Mouse (Mus musculus) left cerebral cortex, adult 2 months (tissue): ENCODE measurements around the gene Gpn2. TPM values are rescaled to one million over a fixed set of nuclear protein-coding genes. Genes with fewer than 3 reads are reported as not detected.

Experiments used
- DNase-seq, 2 experiments: peaks; one replicate each; pipeline ENCODE4 v3.0.0; 2021 to 2022; ENCODE audit warnings: low spot score in 2 of 2, mixed read lengths in 1 of 2; ENCODE audit errors: extremely low spot score in 1 of 2
- H3K27ac ChIP-seq: fragments of 200-600 bp; 2 replicates; pipeline ENCODE4 v1.8.1; 2022
- H3K4me3 ChIP-seq: fragments of 200-600 bp; 2 replicates; pipeline ENCODE4 v1.8.1; 2022
- CTCF ChIP-seq: fragments of 200-600 bp; IDR thresholded peaks from 2 replicates; pipeline ENCODE4 v1.8.1; 2022; ENCODE audit warnings: antibody characterized with exemption, mild to moderate bottlenecking, moderate library complexity
- intact Hi-C: fragments of 180-260 bp; cut with DNase I; formaldehyde crosslinking; loops from one replicate; pipeline ENCODE4 v1.15.1; 2025
- microRNA-seq, 2 experiments: library from miRNA; unstranded; fragments of <30 nt; microRNA quantifications; one replicate each; pipeline ENCODE4 v1.2.0; 2021
- total RNA-seq, 2 experiments: library from RNA; stranded (reverse); gene quantifications; 2 replicates each; pipeline ENCODE4 v1.2.3; 2021

Gpn2 gene
- total RNA-seq, 2 experiments from 2014 or later: 9.4 to 12.3 TPM

DNA sequence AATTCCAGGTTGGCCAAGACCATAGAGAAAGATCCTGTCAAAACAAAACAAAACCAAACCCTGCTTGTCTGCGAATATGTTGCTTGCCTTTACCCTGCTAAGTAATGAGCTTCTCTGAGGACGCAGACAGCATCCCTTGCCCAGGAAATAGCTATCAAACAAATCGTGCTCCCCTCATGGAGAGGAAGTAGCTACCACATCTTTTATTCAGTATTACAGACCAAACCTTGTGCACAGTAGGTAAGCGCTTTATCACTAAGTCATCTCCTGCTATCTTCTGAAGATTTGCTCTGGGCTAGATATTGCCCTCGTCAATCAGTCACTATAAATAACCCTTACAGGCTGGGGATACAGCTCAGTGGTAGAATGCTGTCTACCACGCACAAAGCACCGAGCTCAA is 45.0 kb downstream of the Gpn2 start:
- H3K4me3 ChIP-seq: no peak overlapping the region
- no peak for TF ChIP-seq CTCF
- DNase-seq: no peak
- intact Hi-C loops: no loop called here
- no peak overlapping the region for H3K27ac ChIP-seq

DNA sequence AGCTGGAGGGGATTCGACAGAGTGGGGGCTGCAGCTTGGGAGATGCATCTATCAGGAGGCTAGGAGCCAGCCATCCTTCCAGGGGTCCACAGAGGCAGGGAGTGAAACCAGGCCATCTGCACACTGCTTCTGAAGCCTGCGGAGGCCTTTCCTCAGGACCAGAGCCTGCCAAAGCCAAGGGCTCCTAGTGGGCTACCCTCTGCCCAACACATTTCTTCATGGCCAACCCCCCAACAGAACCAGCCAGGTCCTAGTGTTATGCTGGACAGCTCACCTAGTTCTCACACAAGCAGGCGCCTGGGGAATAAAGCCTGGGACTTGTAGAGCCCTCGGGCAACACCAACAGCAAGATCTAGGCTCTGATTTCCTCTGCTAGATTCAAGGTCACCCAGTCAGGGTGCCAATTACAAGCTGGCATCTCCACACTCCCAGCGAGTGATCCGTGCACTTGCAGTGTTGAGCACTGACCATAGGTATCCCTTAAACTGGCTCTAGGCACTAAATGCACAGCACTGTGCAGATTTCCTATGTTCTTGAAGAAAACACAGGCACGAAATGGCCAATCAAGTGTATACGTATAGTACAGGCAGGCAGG is 46.3 kb downstream of the Gpn2 start:
- DNase-seq: no peak
- H3K27ac ChIP-seq: no peak overlapping the region
- no peak for TF ChIP-seq CTCF
- intact Hi-C loops: no loop called here
- no peak overlapping the region for H3K4me3 ChIP-seq

DNA sequence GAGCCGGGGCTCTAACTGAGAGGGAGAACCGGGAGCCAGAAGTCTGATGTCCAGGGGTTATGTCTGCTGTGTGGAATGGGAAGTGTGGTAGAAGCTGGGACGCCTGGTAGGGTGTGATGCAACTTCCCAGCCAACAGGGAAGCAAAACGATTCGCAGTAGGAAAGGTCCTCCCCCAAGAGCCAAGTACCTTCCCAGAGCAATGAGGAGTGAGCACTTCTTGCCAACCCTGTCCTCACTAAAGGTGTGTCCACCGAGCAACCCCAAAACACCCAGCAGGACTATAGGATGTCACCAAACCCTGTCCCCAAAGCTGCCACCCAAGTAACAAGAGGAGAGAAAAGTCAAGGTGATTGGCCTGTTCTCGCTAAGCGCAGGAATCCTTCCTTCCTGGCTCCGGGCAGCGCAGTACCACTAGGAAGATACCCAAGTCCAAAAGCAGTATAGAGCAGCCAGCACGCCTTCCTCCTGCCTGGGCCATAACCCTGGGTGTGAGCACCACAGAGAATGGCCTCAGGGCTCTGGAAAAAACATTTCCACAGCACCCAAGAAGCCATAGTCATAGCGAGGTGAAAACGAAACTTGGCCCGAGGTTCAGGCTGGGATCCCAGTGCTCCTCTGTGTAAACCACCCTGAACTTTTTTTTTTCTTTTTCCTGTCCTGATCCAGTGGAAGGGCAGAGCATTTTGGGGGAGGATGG is 47.1 kb downstream of the Gpn2 start:
- no peak for TF ChIP-seq CTCF
- Histone ChIP-seq H3K4me3 (no peak overlapping the region), H3K27ac (no peak overlapping the region)
- intact Hi-C loops: no loop called here
- DNase-seq: no peak

DNA sequence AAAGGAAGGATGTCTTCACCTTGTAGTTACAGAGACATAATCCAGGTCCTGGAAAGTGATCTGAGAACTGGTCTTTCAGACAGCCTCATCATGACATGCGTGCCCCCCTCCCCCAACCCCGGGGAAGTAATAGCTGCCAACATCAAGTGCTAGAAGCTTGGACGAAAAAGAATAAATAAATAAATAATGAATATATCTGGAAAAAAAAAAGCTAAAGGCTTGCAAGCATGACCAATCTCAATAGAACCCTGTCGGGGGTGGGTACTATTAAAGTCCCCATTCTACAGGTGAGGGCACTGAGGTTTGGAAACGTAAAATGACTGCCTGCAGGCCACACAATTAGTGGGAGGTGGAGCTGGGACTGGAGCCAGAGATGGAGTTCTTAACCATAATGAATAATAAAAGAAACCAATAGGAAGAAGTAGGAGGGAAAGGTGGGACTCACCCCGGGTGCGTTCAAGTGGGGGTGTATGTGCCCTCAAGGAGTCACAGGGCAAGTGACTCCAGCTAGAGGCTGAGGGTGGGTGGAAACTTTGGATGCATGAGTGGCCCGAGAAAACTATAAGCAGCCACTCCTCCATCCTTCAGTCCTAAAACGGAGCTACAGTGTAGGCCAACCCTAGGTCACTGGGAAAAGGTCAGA is 47.7 kb downstream of the Gpn2 start:
- TF ChIP-seq CTCF: no peak
- DNase-seq: no peak
- intact Hi-C loops: no loop called here
- peak overlapping the region; percentile 15 for H3K27ac ChIP-seq
- peak overlapping the region; percentile 70 for H3K4me3 ChIP-seq

DNA sequence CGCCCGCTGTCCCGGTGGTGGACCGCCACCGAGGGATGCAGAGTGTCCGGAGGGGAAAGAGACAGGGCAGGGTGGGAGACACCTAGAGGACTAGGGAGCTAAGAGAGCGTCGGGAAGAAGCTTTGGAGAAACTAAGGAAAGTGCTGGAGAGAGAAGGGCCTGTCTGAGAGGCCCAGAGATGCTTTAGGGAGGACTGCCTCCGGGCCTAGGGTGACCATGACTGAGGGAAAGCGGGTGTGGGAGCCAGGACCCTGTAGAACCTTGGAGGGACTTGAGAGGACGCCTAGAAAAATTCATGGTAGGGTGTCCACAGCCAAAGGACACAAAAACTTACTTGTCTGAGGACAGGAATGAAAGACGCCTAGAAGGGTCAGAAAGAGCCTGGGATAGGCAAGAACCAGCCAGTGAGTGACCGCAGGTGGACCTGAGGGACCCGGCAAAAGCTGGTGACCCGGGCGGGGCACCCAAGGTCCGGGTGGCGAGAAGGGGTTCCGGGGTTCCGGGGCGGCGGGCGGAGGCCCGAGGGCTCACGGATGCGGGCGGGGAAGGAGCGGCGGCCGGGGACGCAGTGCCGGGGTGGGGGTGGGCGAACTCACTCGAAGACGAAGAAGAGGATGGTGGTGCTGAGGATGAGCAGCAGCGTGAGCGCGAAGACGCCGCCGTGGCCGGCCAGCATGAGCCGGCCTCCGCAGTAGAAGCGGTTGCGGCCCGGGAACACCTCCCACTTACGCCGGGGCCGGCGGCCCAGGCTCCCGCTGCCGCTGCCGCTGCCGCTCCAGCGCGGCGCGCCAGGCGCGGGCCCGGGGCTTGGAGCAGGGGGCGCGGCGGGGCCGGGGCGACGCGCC is 48.5 kb downstream of the Gpn2 start:
- peak overlapping the region; percentile 73 for H3K27ac ChIP-seq
- TF ChIP-seq CTCF: no peak
- intact Hi-C loops: no loop called here
- peak; percentile 27 to 35 for DNase-seq
- peak overlapping the region; percentile 70 for H3K4me3 ChIP-seq

DNA sequence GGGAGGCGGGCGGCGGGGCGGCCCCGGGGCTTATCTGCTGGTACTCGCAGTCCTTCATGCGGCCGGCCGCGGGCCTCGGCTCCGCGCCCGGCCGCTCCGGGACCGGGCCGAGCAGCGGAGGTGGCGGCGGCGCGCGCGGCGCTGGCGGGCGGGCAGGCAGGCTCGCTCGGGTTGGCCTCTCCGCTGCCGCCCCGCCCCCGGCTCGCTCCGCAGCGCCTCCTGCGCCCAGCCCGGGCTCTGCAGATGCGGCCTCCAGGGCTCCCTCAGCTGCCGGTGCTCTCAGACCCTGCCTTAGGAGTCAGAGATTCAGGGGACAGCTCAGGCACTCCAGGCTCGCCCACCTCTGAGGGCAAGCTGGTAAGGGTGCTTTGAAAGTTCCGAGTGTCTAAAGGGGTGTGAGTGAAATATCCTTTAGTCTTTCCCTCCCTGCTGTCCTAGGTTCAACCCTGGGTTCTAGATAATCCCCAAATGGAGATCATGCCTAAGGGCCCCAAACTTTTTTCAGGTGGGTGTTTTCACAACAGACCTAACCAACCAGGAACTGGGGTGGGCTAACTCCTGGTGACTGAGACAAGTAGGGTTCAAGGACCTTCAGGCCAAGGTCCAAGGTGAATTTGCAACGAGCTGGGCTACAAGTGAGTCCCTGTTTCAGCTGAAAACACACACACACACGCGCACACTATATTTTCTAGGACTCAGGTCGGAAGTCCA is 49.3 kb downstream of the Gpn2 start:
- peak; percentile 89 to 93 for DNase-seq
- peak; percentile 77 for TF ChIP-seq CTCF
- intact Hi-C loops: no loop called here
- peak overlapping the region; percentile 70 for H3K4me3 ChIP-seq
- peak overlapping the region; percentile 76 for H3K27ac ChIP-seq

DNA sequence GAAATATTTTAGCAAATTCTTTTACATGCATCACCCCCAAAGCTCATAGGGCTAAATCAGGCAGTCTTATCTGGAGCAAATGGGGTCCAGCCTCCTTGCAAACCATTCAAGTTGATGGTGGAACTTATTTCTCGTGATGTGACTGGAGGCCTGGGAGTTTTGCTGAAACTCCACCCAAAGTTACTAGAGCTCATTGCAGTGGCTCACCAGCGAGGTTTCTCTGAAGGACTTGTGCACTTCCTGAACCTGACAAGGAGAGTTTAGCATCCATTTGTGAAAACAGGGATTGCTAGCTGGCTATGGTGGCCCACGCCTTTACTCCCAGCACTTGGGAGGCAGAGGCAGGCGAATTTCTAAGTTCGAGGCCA is 49.9 kb downstream of the Gpn2 start:
- DNase-seq: no peak
- Histone ChIP-seq H3K4me3 (no peak overlapping the region), H3K27ac (no peak overlapping the region)
- no peak for TF ChIP-seq CTCF
- intact Hi-C loops: no loop called here

Small RNAs within 50 kb of the gene (microRNA-seq; reads per million reads assigned to microRNA genes)
- 0 reads per million in 2 experiments for gene Gm23158

Other genes starting within 250 kb of the Gpn2 start
- 10 to 100 TPM; 59.7 to 60.6 TPM for gene Wdtc1, start 230.9 kb upstream of the Gpn2 start, total RNA-seq
- 10 to 100 TPM; 49.8 to 53.0 TPM for gene Slc9a1, start 214.7 kb upstream of the Gpn2 start, total RNA-seq
- gene Tent5b, start 104.2 kb upstream of the Gpn2 start, total RNA-seq: not detected
- gene Trnp1, start 85.8 kb upstream of the Gpn2 start, total RNA-seq: 100 to 1,000 TPM; 156 to 160 TPM
- under 1 TPM in 1 of 2 experiments, not detected in 1; 0.28 TPM for gene Kdf1, start 65.4 kb upstream of the Gpn2 start, total RNA-seq
- 100 to 1,000 TPM; 143 to 156 TPM for gene Nudc, start 38.4 kb upstream of the Gpn2 start, total RNA-seq
- not detected for gene Nr0b2, start 31.0 kb upstream of the Gpn2 start, total RNA-seq
- 1 to 10 TPM; 8.5 to 8.7 TPM for gene Gpatch3, start 9.6 kb upstream of the Gpn2 start, total RNA-seq
- gene Sfn, start 17.8 kb downstream of the Gpn2 start, total RNA-seq: 1 to 10 TPM; 1.7 to 2.6 TPM
- gene Zdhhc18, start 65.8 kb downstream of the Gpn2 start, total RNA-seq: 10 to 100 TPM; 33.2 to 36.8 TPM
- gene Pigv, start 88.3 kb downstream of the Gpn2 start, total RNA-seq: 1 to 10 TPM; 7.9 to 8.1 TPM
- 10 to 100 TPM; 90.9 to 98.6 TPM for gene Arid1a, start 172.4 kb downstream of the Gpn2 start, total RNA-seq